Mouse (Mus musculus) cortical plate, adult 2 months (tissue): ENCODE results near the gene Enah. TPM values are rescaled to one million over a fixed set of nuclear protein-coding genes. Genes with fewer than 3 reads are reported as not detected.

Experiments used
- H3K27ac ChIP-seq: fragments of 200-500 bp; 2 replicates; pipeline ENCODE4 v1.5.1; 2012; ENCODE audit warnings: low read length, control low read depth, inconsistent platforms; ENCODE audit not compliant: insufficient read depth
- H3K4me1 ChIP-seq: fragments of 200-500 bp; 2 replicates; pipeline ENCODE4 v1.6.1; 2011; ENCODE audit warnings: low read length; ENCODE audit not compliant: control insufficient read depth, insufficient read depth
- H3K4me3 ChIP-seq: fragments of 200-500 bp; 2 replicates; pipeline ENCODE4 v1.5.1; 2011; ENCODE audit warnings: mild to moderate bottlenecking, low read length, control low read depth; ENCODE audit not compliant: insufficient read depth
- CTCF ChIP-seq: fragments of 200-500 bp; IDR thresholded peaks from 2 replicates; pipeline ENCODE4 v1.5.1; 2011; ENCODE audit warnings: mild to moderate bottlenecking, control low read depth, low read length; ENCODE audit not compliant: insufficient read depth; ENCODE audit errors: extremely low read depth
- POLR2A ChIP-seq: fragments of 200-500 bp; IDR thresholded peaks from 2 replicates; pipeline ENCODE4 v1.6.1; 2011; ENCODE audit warnings: mild to moderate bottlenecking, low read length, control low read depth; ENCODE audit not compliant: insufficient read depth; ENCODE audit errors: extremely low read depth
- polyA plus RNA-seq: library from polyadenylated mRNA; depleted of rRNA; stranded (reverse); fragments of >200 nt; gene quantifications from 2 replicates; pipeline ENCODE4 v1.2.3, GENCODE M21; 2012; rRNA removed

Enah gene
- polyA plus RNA-seq: 52.6 and 59.6 TPM in 2 replicates

DNA sequence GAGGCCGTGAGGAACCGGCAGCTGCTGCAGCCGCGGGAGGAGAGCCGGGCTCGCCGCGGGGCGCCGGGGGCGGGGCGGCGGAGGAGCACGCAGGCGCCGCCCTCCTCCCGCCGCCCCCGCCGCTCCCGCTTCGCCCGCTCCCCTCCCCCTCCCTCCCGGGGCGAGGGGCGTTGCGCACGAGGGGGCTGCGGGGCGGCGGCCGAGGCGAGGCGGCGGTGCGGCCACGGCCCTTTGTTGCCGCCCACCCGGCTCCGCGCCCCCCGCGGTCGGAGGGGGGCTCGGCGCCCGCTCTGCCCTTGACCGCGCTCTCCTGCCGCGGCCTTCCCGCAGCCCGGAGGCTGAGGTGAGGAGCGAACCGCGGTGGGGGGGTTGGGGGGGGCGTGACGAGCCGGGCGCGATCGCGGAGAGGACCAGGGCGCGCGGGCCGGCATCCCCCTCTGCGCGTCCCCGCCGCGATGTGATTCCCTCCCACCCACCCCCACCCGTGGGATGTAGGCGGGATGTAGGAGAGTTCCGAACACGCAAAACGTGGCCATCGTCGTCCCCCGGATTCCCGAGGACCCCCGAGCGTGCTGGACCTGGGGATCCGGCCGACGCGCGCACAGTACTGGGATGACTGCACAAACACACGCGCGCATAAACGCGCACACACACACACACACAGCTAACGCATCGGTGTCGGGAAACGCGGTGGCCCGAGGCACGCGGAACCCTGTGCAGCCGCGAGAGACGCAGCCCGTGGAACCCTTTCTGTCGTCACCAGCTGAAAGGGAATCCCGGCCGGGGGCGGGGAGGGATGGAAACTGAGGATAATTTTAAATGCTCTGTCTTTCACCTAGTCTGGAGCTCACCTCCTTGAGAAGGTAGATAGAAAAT is at the start of gene Enah:
Enah (minus strand) TSS at position 65 of the 876 bp plus-strand sequence.
- TF ChIP-seq POLR2A (peak; percentile 46; the same call in 1 of the 2 replicates), CTCF (no peak)
- Histone ChIP-seq H3K27ac (peak within 1 kb of the TSS; percentile 96), H3K4me1 (peaks cover 1% of the 10 kb centered on the region; the same call in 1 of the 2 replicates), H3K4me3 (peak within 1 kb of the TSS; percentile 100)

DNA sequence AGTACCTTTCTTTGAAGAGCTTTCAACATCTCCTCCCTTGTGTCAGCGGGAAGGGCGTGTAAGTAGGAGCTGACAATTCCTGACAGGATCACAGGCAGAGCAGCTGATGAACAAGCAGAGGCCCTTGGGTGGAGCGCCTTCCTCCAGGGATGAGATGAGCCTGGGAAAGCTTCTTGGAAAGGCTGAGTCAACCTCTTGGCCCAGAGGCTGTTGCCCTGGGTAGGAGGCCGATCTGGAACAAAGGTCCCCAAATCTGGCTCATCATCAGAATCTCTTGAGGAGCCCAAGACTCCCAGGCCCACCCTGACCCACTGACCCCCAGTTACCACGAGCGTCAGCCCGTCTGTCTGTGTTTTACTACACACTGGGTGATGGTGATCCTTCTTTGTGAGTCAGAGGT is 48.3 kb upstream of the Enah start:
- no peak overlapping the region for H3K4me3 ChIP-seq
- no peaks in the 10 kb centered on the region for H3K4me1 ChIP-seq
- TF ChIP-seq POLR2A (no peak), CTCF (no peak)
- H3K27ac ChIP-seq: no peak overlapping the region

DNA sequence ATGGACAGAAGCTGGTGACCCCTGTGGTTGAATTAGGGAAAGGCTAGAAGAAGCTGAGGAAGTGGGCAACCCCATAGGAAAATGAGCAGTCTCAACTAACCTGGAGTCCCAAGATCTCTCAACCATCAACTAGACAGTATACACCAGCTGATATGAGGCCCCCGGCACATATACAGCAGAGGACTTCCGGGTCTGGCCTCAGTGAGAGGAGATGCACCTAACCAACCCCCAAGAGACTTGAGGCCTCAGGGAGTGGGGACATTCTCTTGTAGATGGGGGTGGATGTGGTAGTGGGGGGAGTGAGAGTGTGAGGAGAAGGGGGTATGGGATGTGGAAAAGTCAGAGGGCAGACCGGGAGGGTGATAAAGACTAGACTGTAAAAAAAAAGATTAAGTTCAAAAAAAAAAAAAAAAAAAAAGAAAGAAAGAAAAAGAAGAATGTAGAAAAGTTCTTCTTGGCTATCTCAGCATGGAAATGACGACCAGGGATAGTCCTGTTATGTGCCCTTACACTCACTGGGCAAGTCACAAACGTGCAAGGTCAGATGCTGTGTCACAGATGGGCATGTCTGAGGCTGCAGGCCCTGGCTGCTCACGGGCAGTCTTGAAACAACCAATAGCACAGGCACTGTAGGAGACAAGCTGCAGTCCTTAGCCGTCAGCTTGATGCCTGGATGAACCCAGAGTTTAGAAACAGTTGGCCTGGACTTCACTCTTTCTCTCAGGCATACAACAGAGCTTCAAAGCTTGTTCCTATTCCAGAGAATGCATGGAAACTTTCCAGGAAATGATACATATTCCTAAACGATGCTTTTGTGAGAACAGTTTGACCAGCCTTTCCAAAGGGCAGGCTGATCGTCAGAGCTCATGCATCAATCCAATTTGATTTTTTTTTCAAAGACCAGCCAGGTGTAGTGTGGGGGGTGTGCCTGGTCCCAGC is 47.0 kb upstream of the Enah start:
- Histone ChIP-seq H3K4me1 (no peaks in the 10 kb centered on the region), H3K27ac (no peak overlapping the region), H3K4me3 (no peak overlapping the region)
- TF ChIP-seq POLR2A (no peak), CTCF (no peak)

DNA sequence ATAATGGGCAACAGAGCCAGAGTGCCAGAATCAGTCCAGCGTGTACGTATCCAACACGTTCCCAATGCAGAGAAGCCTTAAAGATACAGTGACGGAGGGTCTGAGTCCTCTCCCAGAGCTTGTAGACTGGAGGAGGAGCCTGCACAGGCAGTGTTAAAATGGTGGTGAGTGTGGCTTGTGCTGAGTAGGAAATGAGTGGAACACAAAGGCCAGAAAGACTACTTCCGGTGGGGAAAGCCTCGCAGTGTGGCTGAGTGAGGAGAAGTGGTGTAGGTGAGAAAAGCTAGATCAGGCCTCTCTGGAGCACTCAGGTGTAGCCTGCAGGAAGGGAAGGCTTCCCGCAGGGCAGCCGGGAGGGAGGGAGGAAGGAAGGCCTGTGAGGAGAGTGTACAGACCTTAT is 43.9 kb upstream of the Enah start:
- TF ChIP-seq POLR2A: no peak
- no peak for TF ChIP-seq CTCF
- H3K4me3 ChIP-seq: no peak overlapping the region
- H3K4me1 ChIP-seq: no peaks in the 10 kb centered on the region
- H3K27ac ChIP-seq: no peak overlapping the region

DNA sequence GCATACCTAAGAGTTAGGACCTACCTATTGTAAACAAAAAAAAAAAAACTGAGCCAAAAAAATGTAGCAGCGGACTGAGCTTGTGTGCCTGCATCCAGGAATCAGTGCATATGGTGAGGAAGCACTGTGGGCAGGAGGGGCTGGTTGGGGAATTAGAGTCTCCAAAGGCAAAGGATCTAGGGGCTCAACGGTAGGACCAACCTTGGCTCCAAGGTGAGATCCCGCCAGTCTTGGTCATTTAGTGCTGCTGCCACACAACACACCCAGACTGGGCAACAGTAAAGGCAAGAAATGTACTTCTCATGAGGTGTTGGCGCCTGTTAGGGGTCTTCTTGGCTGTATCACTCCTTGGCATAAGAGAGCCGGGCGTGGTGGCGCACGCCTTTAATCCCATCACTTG is 43.0 kb upstream of the Enah start:
- no peak for TF ChIP-seq POLR2A
- Histone ChIP-seq H3K27ac (no peak overlapping the region), H3K4me3 (no peak overlapping the region), H3K4me1 (no peaks in the 10 kb centered on the region)

DNA sequence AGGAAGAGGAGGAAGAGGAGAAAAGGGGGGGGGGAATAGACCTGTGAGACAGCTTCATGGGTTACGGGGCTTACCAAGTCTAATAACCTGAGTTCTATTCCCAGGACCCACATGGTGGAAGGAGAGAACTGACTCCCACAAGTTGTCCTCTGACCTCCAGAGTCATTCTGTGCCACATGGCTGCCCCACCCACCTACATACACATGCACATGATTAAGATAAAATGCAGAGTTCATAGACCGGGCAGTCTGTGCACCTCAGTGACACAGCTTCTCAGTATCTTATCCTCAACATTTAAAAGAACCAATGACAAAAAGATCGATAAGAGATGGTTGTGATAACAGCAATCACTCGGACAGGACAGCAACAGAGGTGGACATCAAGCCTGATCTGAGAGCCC is 41.4 kb upstream of the Enah start:
- no peaks in the 10 kb centered on the region for H3K4me1 ChIP-seq
- H3K4me3 ChIP-seq: no peak overlapping the region
- TF ChIP-seq POLR2A: no peak
- no peak for TF ChIP-seq CTCF
- no peak overlapping the region for H3K27ac ChIP-seq

DNA sequence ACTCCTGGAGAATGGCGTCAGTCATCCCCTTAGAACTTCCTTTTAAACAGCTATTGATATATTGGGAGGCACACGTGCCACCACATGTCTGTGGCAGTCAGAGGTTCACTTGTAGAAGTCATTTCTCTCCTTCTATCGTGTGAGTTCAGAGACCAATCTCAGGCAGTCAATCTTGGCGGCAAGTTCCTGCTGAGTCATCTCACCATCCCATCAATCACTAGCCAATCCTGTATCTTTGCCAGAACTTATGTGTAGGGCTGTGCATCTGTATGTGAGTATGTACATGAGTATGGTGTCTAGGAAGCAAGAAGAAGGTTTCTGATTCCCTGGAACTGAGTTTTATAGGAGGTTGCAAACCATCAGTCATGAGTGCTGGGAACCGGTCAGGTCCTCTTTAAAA is 40.0 kb upstream of the Enah start:
- TF ChIP-seq POLR2A (no peak), CTCF (no peak)
- Histone ChIP-seq H3K27ac (no peak overlapping the region), H3K4me1 (no peaks in the 10 kb centered on the region), H3K4me3 (no peak overlapping the region)

DNA sequence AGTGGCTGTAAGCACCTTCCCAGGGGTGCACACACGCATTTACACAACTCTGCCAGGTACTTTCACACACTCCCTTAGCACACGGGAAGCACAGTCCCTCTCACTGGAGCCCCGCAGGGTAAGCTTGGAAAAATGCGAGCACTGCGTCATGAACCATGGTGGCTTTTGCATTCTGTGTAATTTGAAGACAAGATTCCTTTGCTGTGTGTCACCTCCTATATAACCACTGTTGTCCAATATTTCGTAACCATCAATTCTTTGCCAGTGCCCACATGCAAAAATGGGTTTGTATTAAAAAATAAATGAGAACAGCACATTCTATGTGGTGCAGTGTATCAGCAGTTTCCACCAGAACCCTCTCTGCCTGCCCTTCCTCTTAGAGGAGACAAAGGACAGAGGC is 38.2 kb upstream of the Enah start:
- Histone ChIP-seq H3K4me1 (no peaks in the 10 kb centered on the region), H3K27ac (no peak overlapping the region), H3K4me3 (no peak overlapping the region)
- TF ChIP-seq POLR2A (no peak), CTCF (no peak)

DNA sequence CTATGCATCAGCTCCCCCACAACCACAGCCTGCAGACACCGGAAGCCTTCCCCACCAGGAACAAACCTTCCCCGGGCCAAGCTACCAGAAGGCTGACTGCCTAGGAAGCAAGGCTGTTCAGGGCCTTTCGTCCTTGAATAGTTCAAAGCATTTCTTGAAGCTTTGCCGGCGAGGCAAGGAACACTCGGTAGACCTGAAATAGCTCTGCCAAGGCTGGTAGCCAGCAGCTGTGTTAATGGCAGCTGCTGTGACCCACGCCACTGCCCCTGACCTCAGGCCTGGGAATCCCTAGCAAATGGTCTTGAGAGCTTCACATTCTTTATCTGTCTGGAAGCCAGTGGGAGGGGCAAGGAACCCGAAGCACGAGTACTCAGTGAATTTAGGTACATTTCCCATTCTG is 35.3 kb upstream of the Enah start:
- Histone ChIP-seq H3K4me3 (no peak overlapping the region), H3K27ac (no peak overlapping the region), H3K4me1 (no peaks in the 10 kb centered on the region)
- no peak for TF ChIP-seq CTCF
- TF ChIP-seq POLR2A: no peak

DNA sequence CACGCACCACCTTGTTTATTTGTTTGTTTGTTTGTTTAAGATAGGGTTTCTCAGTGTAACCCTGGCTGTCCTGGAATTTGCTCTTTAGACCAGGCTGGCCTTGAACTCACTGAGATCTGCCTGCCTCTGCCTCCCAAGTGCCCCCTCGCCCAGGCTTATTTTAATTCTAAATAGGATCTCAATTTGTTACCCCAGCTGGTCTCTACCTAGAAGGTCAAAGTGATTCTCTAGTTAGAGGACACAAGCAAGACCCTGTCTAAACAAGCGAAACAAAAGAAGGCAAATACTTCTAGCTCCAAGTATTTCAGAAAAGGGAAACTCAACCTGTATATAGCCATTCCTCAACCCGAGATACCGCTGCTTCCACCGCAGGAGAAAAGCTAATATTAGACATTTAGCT is 34.9 kb upstream of the Enah start:
- Histone ChIP-seq H3K27ac (no peak overlapping the region), H3K4me1 (no peaks in the 10 kb centered on the region), H3K4me3 (no peak overlapping the region)
- TF ChIP-seq CTCF: no peak
- no peak for TF ChIP-seq POLR2A
